Mouse (Mus musculus) embryonic facial prominence, embryonic 10.5 days (tissue): Measurements from ENCODE around the gene Lyz2. TPM values are rescaled to one million over a fixed set of nuclear protein-coding genes. Genes with fewer than 3 reads are reported as not detected.
"Not testable (repeated sequence)": the region's sequence is repeated elsewhere in the genome, so short reads cannot be mapped to it uniquely, and the experiment has no call there.

Source experiments
- DNase-seq: peaks from one replicate; pipeline ENCODE4 v3.0.0-alpha.2; 2017; ENCODE audit warnings: low spot score
- H3K27ac ChIP-seq: fragments of 300-500 bp; sonication (generic); replicated peaks from 2 replicates; pipeline ENCODE4 v1.5.1; 2016; ENCODE audit warnings: mild to moderate bottlenecking
- H3K27me3 ChIP-seq: fragments of 300-500 bp; sonication (generic); replicated peaks from 2 replicates; pipeline ENCODE4 v1.6.1; 2016; ENCODE audit warnings: low read depth, mild to moderate bottlenecking; ENCODE audit not compliant: poor library complexity, severe bottlenecking
- H3K36me3 ChIP-seq: fragments of 300-500 bp; sonication (generic); replicated peaks from 2 replicates; pipeline ENCODE4 v1.6.1; 2016; ENCODE audit warnings: mild to moderate bottlenecking, moderate library complexity
- H3K4me1 ChIP-seq: fragments of 300-500 bp; sonication (generic); 2 replicates; pipeline ENCODE4 v1.6.1; 2016
- H3K4me3 ChIP-seq: fragments of 300-500 bp; sonication (generic); 2 replicates; pipeline ENCODE4 v1.5.1; 2016; ENCODE audit warnings: mild to moderate bottlenecking, moderate library complexity
- H3K9me3 ChIP-seq: fragments of 300-500 bp; sonication (generic); 2 replicates; pipeline ENCODE4 v1.6.1; 2016; ENCODE audit warnings: mild to moderate bottlenecking
- WGBS: fragments of 180-500 bp; shearing (Covaris S2); methylation state at CpG from one replicate; pipeline ENCODE4 v1.1.7; 2016; 5-methylcytosine and 5-hydroxymethylcytosine counted together
- polyA plus RNA-seq: library from polyadenylated mRNA; unstranded; fragments of >200 nt; fragmentation: Nextera tagmentation; extraction: Ambion mirVana; gene quantifications from 2 replicates; pipeline ENCODE4 v1.2.1, GENCODE M21; 2016

Gene Lyz2
- polyA plus RNA-seq, 1 experiment from 2014 or later: 11.9 TPM

GRCm38 (mm10) chr10:117282551-117282950 is 430 bp upstream of the Lyz2 start:
- no peak for DNase-seq
- Histone ChIP-seq H3K4me3 (no peak overlapping the region), H3K9me3 (no peaks in the 10 kb centered on the region), H3K36me3 (no peaks in the 10 kb centered on the region), H3K27me3 (no peaks in the 10 kb centered on the region), H3K4me1 (no peaks in the 10 kb centered on the region), H3K27ac (no peak overlapping the region)
- 89% methylated on average over 2 of the region's 2 CpGs for WGBS

- H3K27ac ChIP-seq: no peak overlapping the region
- no peaks in the 10 kb centered on the region for H3K4me1 ChIP-seq
- whole genome bisulfite sequencing: 89% methylated on average over 7 of the region's 7 CpGs
- H3K27me3 ChIP-seq: no peaks in the 10 kb centered on the region
- no peak for DNase-seq
- no peaks in the 10 kb centered on the region for H3K36me3 ChIP-seq
- H3K9me3 ChIP-seq: no peaks in the 10 kb centered on the region
- H3K4me3 ChIP-seq: no peak overlapping the region
Observed at GRCm38 (mm10) chr10:117281381-117281920, 670 bp downstream of the Lyz2 start.

GRCm38 (mm10) chr10:117280000-117280399 is 2.1 kb downstream of the Lyz2 start:
- Histone ChIP-seq H3K27ac (no peak overlapping the region), H3K4me3 (no peak overlapping the region), H3K36me3 (no peaks in the 10 kb centered on the region), H3K9me3 (no peaks in the 10 kb centered on the region), H3K27me3 (no peaks in the 10 kb centered on the region), H3K4me1 (no peaks in the 10 kb centered on the region)
- no peak for DNase-seq
- WGBS: 60% methylated on average over 1 of the region's 1 CpGs

DNA sequence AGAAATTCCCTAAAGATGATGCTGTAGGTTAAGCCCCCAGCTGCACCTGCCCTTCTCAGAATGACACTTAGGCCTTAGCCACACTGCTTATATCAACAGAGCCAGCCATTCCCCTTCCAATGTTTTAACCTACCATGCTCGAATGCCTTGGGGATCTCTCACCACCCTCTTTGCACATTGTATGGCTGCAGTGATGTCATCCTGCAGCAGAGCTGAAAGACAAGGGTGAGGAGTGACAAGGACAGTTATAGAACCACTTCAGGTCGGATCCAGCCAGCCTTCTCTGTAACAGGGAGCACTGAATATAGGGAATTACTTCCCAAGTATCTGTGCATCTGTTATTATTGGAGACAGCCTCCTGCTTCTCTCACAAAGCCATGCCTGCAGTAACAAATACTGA is 3.6 kb downstream of the Lyz2 start:
- H3K27ac ChIP-seq, H3K4me1 ChIP-seq, H3K9me3 ChIP-seq, H3K36me3 ChIP-seq, H3K27me3 ChIP-seq, DNase-seq, H3K4me3 ChIP-seq: not testable (repeated sequence)
- WGBS: 51% methylated on average over 2 of the region's 2 CpGs

DNA sequence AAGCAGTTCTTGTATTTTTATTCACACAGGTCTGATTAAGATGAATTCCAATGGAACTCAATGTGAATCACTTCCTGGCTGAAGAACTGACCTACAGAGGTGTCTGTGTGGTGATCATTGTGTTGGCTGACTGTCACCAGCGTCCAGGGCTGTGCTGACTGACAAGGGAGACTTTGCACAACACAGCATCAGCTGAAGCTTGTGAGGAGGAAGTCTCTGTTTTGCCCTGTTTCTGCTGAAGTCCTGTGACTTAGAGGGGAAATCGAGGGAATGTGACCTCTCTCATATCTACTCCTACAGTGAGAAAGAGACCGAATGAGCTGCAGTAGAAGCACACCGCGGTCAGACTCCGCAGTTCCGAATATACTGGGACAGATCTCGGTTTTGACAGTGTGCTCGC is 4.3 kb downstream of the Lyz2 start:
- H3K27ac ChIP-seq, H3K4me3 ChIP-seq, DNase-seq, H3K36me3 ChIP-seq, H3K27me3 ChIP-seq, H3K4me1 ChIP-seq, H3K9me3 ChIP-seq: not testable (repeated sequence)
- 89% methylated on average over 9 of the region's 9 CpGs for WGBS

- no peak for DNase-seq
- H3K27me3 ChIP-seq: no peaks in the 10 kb centered on the region
- 81% methylated on average over 10 of the region's 10 CpGs for WGBS
Observed at GRCm38 (mm10) chr10:117275681-117276369, 6.3 kb downstream of the Lyz2 start.

GRCm38 (mm10) chr10:117274645-117275044 is 7.5 kb downstream of the Lyz2 start:
- DNase-seq, H3K9me3 ChIP-seq: not testable (repeated sequence)
- 90% methylated on average over 4 of the region's 7 CpGs for WGBS

More at GRCm38 (mm10) chr10:117275681-117276369, 6.3 kb downstream of the Lyz2 start:
- H3K36me3 ChIP-seq: no peaks in the 10 kb centered on the region
- H3K27ac ChIP-seq: no peak overlapping the region
- no peaks in the 10 kb centered on the region for H3K4me1 ChIP-seq
- H3K4me3 ChIP-seq: no peak overlapping the region
- no peaks in the 10 kb centered on the region for H3K9me3 ChIP-seq

DNA sequence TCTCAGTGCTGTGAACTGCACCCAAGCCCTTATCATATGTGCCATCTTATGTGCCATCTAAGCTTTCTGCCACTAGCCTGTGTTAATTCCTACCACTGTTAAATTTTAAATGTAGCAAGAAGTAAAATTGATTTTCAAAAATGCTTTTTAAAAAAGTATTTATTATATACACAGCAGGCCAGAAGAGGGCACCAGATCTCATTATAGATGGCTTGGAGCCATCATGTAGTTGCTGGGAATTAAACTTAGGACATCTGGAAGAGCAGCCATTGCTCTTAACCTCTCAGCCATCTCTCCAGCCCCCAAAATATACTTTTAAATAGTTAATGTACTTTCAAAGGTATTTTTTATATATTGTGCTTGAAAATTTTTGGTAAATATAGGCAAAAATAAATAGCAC is 10.1 kb downstream of the Lyz2 start:
- H3K4me1 ChIP-seq: no peaks in the 10 kb centered on the region
- no peak overlapping the region for H3K27ac ChIP-seq
- H3K36me3 ChIP-seq: no peaks in the 10 kb centered on the region
- no peaks in the 10 kb centered on the region for H3K9me3 ChIP-seq
- no peaks in the 10 kb centered on the region for H3K27me3 ChIP-seq
- DNase-seq: no peak
- no peak overlapping the region for H3K4me3 ChIP-seq

More at GRCm38 (mm10) chr10:117274645-117275044, 7.5 kb downstream of the Lyz2 start:
- not testable (repeated sequence) for H3K36me3 ChIP-seq, H3K4me3 ChIP-seq, H3K4me1 ChIP-seq, H3K27ac ChIP-seq, H3K27me3 ChIP-seq

- DNase-seq: no peak
- Histone ChIP-seq H3K4me3 (no peak overlapping the region), H3K36me3 (no peaks in the 10 kb centered on the region), H3K27ac (no peak overlapping the region), H3K27me3 (no peaks in the 10 kb centered on the region), H3K9me3 (peaks cover 10% of the 10 kb centered on the region; the same call in 1 of the 2 replicates), H3K4me1 (no peaks in the 10 kb centered on the region)
Observed at GRCm38 (mm10) chr10:117259870-117260269, 22.3 kb downstream of the Lyz2 start.

- Histone ChIP-seq H3K9me3 (no peaks in the 10 kb centered on the region), H3K4me1 (no peaks in the 10 kb centered on the region), H3K27ac (no peak within 1 kb of the TSS), H3K36me3 (no peaks in the 10 kb centered on the region), H3K4me3 (no peak within 1 kb of the TSS), H3K27me3 (no peaks in the 10 kb centered on the region)
- no peak for DNase-seq
- WGBS: 92% methylated on average over 12 of the region's 12 CpGs
Observed at GRCm38 (mm10) chr10:117238603-117239002, 43.5 kb downstream of the Lyz2 start, which contains the start of gene 9530003J23Rik. Gene 9530003J23Rik, minus strand, starts transcription at chr10:117238703.

GRCm38 (mm10) chr10:117235866-117236265 is 46.3 kb downstream of the Lyz2 start:
- H3K9me3 ChIP-seq: no peaks in the 10 kb centered on the region
- no peak overlapping the region for H3K27ac ChIP-seq
- WGBS: 59% methylated on average over 11 of the region's 11 CpGs
- no peaks in the 10 kb centered on the region for H3K4me1 ChIP-seq
- no peak overlapping the region for H3K4me3 ChIP-seq
- H3K27me3 ChIP-seq: no peaks in the 10 kb centered on the region
- no peak for DNase-seq
- no peaks in the 10 kb centered on the region for H3K36me3 ChIP-seq

- H3K9me3 ChIP-seq: no peaks in the 10 kb centered on the region
- H3K27me3 ChIP-seq: no peaks in the 10 kb centered on the region
- 71% methylated on average over 4 of the region's 4 CpGs for WGBS
- DNase-seq: no peak
- H3K4me3 ChIP-seq: no peak overlapping the region
- H3K27ac ChIP-seq: no peak overlapping the region
- H3K36me3 ChIP-seq: no peaks in the 10 kb centered on the region
- no peaks in the 10 kb centered on the region for H3K4me1 ChIP-seq
Observed at GRCm38 (mm10) chr10:117234825-117235224, 47.3 kb downstream of the Lyz2 start.

- DNase-seq: peak; percentile 31
- no peaks in the 10 kb centered on the region for H3K27me3 ChIP-seq
- H3K4me3 ChIP-seq: no peak overlapping the region
- H3K4me1 ChIP-seq: peaks cover 5% of the 10 kb centered on the region
- H3K9me3 ChIP-seq: no peaks in the 10 kb centered on the region
- no peak overlapping the region for H3K27ac ChIP-seq
- no peaks in the 10 kb centered on the region for H3K36me3 ChIP-seq
- 72% methylated on average over 16 of the region's 16 CpGs for WGBS
Observed at GRCm38 (mm10) chr10:117229826-117230225, 52.3 kb downstream of the Lyz2 start.
